Mouse (Mus musculus): ENCODE measurements around the gene Irs2. TPM values are rescaled to one million over a fixed set of nuclear protein-coding genes. Genes with fewer than 3 reads are reported as not detected.

Gene Irs2
- total RNA-seq, 2 experiments from 2014 or later, result 7.6 to 12.3 TPM

DNA sequence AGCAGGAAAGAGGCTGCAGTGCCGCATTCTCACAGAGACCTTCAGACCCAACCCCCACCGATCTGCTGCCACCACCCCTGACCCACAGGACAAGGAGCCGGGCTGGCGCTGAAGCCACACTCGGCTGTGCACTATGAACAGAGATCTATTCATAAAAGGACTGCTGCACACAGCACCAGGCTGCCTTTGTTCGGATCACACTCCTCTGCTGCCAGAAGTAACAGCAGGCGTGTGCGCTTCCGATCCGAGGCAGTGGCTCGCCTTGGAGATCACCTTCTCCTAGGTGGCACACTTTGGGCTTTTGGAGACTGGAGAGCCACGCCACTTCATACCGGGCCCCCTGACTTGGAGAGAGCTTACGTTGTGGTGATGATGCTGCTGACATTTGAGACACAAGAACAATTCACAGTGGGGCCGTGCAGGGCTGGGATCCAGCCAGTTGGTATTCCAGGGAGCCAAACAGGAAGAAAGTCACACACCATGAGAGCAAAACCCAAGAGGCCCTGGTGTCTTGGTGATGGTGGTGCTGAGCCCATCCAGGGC lies 47.9 kb downstream of the Irs2 start:
- ATAC-seq (ENCODE audit: poor library complexity, severe bottlenecking), result no peak

DNA sequence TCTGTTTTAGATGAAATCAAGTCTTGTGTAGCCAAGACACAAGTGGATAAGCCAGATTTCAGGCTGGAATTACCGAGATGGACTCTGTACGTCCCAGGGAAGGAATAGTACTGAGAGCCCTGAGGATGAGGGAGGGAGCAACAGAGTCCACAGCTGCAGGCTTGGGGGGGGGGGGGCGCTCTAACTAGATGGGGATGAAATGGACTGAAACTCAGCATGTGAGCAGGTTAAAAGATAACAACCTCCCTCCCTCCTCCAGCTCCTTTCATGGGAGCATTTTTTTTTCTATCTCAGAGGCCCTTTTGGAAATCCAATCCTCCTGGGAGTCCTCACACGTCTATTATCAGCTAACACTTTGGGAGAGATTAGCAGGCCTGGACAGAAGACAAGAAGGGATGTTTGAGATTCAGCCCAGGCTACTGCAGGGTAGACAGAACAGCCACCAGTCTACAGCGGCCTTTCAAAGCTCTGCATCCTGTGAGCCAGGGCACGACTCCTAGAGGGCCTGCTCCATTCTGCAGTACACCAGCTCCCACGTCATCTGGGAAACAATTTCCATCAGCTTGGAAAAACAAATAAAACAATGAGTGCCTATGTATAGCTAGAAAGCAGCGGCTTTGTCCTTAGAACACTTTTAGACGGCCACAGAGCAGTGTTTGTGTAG lies 50.8 kb downstream of the Irs2 start:
- ATAC-seq (ENCODE audit: poor library complexity, severe bottlenecking), result no peak

GRCm38 (mm10) chr8:10953346-10954053 lies 54.8 kb downstream of the Irs2 start:
- peak; percentile 40; the same call in 1 of the 2 replicates for ATAC-seq (ENCODE audit: poor library complexity, severe bottlenecking)

DNA sequence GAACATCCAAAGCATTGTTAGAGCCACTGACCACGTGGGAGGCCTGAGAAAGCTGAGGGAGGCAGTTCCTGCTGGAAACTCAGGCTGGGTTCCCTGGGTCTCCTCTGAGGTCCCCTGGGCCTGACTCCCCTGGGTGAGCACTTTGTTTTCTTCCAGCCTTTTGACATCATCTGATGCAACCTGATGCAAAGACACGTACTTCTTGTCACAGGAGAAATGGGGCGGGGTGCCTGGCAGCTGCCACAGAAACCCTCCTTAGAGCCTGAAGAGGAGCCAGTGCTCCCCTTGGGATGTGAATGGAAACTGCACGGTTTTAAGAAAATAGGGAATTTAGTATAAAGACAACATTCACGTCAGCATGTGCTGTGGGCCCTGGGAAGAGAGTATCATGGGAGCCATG lies 55.6 kb downstream of the Irs2 start:
- no peak for ATAC-seq (ENCODE audit: poor library complexity, severe bottlenecking)

GRCm38 (mm10) chr8:10952235-10952634 lies 56.0 kb downstream of the Irs2 start:
- no peak for ATAC-seq (ENCODE audit: poor library complexity, severe bottlenecking)

GRCm38 (mm10) chr8:10951567-10951966 lies 56.7 kb downstream of the Irs2 start:
- ATAC-seq (ENCODE audit: poor library complexity, severe bottlenecking), result no peak

GRCm38 (mm10) chr8:10945939-10946740 lies 62.1 kb downstream of the Irs2 start:
- peak; percentile 93 for ATAC-seq (ENCODE audit: poor library complexity, severe bottlenecking)

- peak; percentile 6; the same call in 1 of the 2 replicates for ATAC-seq (ENCODE audit: poor library complexity, severe bottlenecking)
Measured at GRCm38 (mm10) chr8:10945490-10945889, 62.8 kb downstream of the Irs2 start.

GRCm38 (mm10) chr8:10943314-10944060 lies 64.8 kb downstream of the Irs2 start:
- no peak for ATAC-seq (ENCODE audit: poor library complexity, severe bottlenecking)

DNA sequence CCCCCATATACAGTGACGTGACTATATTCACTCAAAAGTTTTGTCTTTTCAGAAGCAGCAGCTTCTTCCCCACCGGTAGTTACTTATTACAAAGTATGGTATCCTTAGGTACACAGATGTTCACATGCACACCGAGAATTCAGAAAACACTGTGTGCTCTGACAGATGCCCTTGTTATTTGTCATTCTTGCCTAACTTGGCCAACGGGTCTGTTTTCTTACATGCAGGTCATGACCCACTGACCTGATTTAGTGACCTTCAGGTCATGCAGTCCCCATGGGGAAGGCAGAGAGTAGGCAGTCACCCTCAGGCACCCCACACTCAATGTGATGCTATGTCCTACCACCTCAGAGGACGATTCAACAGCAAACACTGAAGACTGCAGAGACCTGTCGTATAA lies 68.4 kb downstream of the Irs2 start:
- ATAC-seq (ENCODE audit: poor library complexity, severe bottlenecking), result no peak

DNA sequence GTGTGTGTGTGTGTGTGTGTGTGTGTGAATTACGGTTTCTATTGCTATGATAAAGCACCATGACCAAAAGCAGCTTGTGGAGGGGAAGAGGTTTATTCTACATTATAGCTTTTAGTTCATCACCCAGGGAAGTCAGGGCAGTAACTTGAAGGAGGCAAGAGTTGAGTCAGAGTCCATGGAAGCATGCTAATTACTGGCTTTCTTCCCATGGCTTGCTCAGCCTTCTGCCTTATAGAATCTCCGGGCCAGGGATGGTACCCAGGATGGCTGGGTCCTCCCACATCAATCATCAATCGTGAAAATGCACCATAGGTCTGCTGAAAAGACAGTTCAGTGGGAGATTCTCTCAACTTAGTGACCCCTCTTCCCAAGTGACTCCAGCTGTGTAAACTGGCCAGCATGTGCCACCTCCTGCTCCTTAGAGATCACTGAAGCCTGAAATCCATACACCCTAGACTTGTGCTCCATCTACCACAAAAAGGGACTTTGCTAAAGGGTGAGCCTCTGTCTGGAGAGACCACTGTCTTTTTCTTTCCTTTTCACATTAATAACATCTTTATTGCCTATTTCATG lies 69.0 kb downstream of the Irs2 start:
- ATAC-seq (ENCODE audit: poor library complexity, severe bottlenecking), result no peak

DNA sequence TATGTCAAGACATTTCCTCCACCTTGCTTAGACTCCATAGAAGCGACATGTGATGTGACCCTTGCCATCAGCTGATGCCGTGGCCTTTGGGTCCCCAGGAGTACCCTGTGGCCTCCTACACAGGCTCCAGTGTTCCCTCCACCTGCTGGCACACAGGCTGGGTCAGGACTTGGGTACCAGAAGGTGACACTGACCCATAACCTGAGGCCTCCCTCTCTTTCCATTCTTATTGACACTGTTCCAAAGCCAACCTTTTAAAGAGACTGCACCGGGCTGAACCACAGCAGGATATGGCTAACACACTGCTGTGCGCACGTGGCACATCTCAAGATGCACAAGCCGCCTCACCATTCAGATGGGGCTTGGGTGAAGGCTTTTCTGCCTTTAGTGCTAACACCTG lies 70.0 kb downstream of the Irs2 start:
- no peak for ATAC-seq (ENCODE audit: poor library complexity, severe bottlenecking)

GRCm38 (mm10) chr8:10936646-10937045 lies 71.6 kb downstream of the Irs2 start:
- ATAC-seq (ENCODE audit: poor library complexity, severe bottlenecking), result no peak

DNA sequence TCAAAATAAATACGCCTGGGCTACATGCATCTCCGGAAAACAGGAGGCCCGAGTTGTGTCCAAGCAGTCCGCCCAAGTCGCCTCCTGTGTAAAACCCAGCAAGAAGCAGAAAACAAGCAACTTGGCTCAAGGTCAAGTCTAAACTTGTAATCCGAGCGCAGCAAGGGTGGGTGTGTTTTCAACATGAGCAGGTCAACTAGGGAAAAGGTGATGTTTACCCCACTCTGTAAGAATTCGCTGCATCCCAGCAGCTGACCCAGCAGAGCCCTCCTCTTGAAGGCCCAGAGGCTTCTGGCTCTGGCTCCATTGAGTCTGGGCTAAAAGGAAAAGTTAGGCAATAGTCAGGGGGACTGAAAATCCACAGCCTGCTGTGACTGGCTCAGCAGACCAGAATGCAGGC lies 73.0 kb downstream of the Irs2 start:
- no peak for ATAC-seq (ENCODE audit: poor library complexity, severe bottlenecking)

Data from megakaryocyte, adult 5-6 weeks (primary cell).